Mouse (Mus musculus) forebrain, embryonic 13.5 days (tissue): Measurements from ENCODE around the gene Trim11. TPM values are rescaled to one million over a fixed set of nuclear protein-coding genes. Genes with fewer than 3 reads are reported as not detected.

Experiments
- ATAC-seq: fragments of 200-750 bp; cut with Nextera tagmentation; 2 replicates; pipeline ENCODE4 v1.8.0; 2017
- H3K27ac ChIP-seq: fragments of 300-500 bp; sonication (generic); 2 replicates; pipeline ENCODE4 v1.5.1; 2015; ENCODE audit warnings: inconsistent platforms, mild to moderate bottlenecking, moderate library complexity
- H3K27me3 ChIP-seq: fragments of 300-500 bp; sonication (generic); 2 replicates; pipeline ENCODE4 v1.6.1; 2015; ENCODE audit warnings: mild to moderate bottlenecking, inconsistent platforms
- H3K36me3 ChIP-seq: fragments of 300-500 bp; sonication (generic); 2 replicates; pipeline ENCODE4 v1.6.1; 2015; ENCODE audit warnings: mild to moderate bottlenecking, inconsistent platforms; ENCODE audit not compliant: poor library complexity, severe bottlenecking
- H3K4me1 ChIP-seq: fragments of 300-500 bp; sonication (generic); 2 replicates; pipeline ENCODE4 v1.6.1; 2015; ENCODE audit warnings: inconsistent platforms
- H3K4me2 ChIP-seq: fragments of 300-500 bp; sonication (generic); 2 replicates; pipeline ENCODE4 v1.6.1; 2015; ENCODE audit warnings: inconsistent platforms, mild to moderate bottlenecking, moderate library complexity
- H3K4me3 ChIP-seq: fragments of 300-500 bp; sonication (generic); 2 replicates; pipeline ENCODE4 v1.5.1; 2015; ENCODE audit warnings: mild to moderate bottlenecking, inconsistent platforms
- H3K9ac ChIP-seq: fragments of 300-500 bp; sonication (generic); 2 replicates; pipeline ENCODE4 v1.6.1; 2015; ENCODE audit warnings: mild to moderate bottlenecking, inconsistent platforms
- H3K9me3 ChIP-seq: fragments of 300-500 bp; sonication (generic); replicated peaks from 2 replicates; pipeline ENCODE4 v1.6.1; 2016; ENCODE audit warnings: inconsistent platforms
- WGBS: fragments of 180-500 bp; shearing (Covaris S2); methylation state at CpG from one replicate; pipeline ENCODE4 v1.1.7; 2015; 5-methylcytosine and 5-hydroxymethylcytosine counted together
- polyA plus RNA-seq: library from polyadenylated mRNA; unstranded; fragments of >200 nt; fragmentation: Nextera tagmentation; extraction: Ambion mirVana; gene quantifications from 2 replicates; pipeline ENCODE4 v1.2.1, GENCODE M21; 2015

The Trim11 gene
- 19.4 and 22.9 TPM in 2 replicates for polyA plus RNA-seq

DNA sequence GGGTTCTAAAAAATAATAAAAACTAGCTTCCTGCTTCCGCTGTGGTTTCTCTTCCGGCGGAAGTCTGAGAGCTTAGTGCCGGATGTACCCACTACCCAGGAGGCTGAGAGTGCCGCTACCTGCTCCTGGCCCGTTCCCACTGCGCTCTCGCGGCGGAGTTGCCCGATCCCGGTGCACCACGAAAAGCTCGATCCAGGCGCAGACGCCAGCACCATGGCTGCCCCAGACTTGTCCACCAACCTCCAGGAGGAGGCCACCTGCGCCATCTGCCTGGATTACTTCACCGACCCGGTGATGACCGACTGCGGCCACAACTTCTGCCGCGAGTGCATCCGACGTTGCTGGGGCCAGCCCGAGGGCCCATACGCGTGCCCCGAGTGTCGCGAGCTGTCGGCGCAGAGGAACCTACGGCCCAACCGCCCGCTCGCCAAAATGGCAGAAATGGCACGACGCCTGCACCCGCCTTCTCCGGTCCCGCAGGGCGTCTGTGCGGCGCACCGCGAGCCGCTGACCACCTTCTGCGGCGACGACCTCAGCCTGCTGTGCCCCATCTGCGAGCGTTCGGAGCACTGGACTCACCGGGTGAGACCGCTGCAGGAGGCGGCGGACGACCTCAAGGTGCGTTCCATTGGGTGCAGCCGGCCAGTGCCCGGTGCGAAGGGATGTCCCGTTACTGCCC is at the start of gene Trim11:
Trim11 (plus strand) TSS at position 67 of the 679 bp plus-strand sequence.
- Histone ChIP-seq H3K9me3 (no peaks in the 10 kb centered on the region), H3K9ac (peak within 1 kb of the TSS; percentile 90), H3K4me1 (peaks cover 53% of the 10 kb centered on the region), H3K27me3 (no peaks in the 10 kb centered on the region), H3K27ac (peak within 1 kb of the TSS; percentile 75), H3K36me3 (peaks cover 21% of the 10 kb centered on the region), H3K4me2 (peak within 1 kb of the TSS; percentile 100), H3K4me3 (peak within 1 kb of the TSS; percentile 97)
- WGBS, result under 1% methylated on average over 63 of the region's 64 CpGs
- ATAC-seq, result peak; percentile 84

GRCm38 (mm10) chr11:58929055-58929454 is 48.8 kb upstream of the Trim11 start:
- 89% methylated on average over 4 of the region's 4 CpGs for WGBS
- peak; percentile 19; the same call in 1 of the 2 replicates for ATAC-seq
- no peak overlapping the region for H3K9ac ChIP-seq
- H3K36me3 ChIP-seq, result peaks cover 36% of the 10 kb centered on the region
- H3K4me1 ChIP-seq, result 0 out of 2 replicates have a peak, but pooled peaks cover 4% of the 10 kb centered on the region
- no peak overlapping the region for H3K4me2 ChIP-seq
- no peak overlapping the region for H3K27ac ChIP-seq
- H3K4me3 ChIP-seq, result no peak overlapping the region
- no peaks in the 10 kb centered on the region for H3K27me3 ChIP-seq
- no peaks in the 10 kb centered on the region for H3K9me3 ChIP-seq

GRCm38 (mm10) chr11:58929641-58930040 is 48.3 kb upstream of the Trim11 start:
- H3K9ac ChIP-seq, result no peak overlapping the region
- no peak overlapping the region for H3K27ac ChIP-seq
- no peaks in the 10 kb centered on the region for H3K27me3 ChIP-seq
- no peak for ATAC-seq
- no peak overlapping the region for H3K4me2 ChIP-seq
- WGBS, result 55% methylated on average over 3 of the region's 3 CpGs
- peaks cover 42% of the 10 kb centered on the region for H3K36me3 ChIP-seq
- H3K4me1 ChIP-seq, result 0 out of 2 replicates have a peak, but pooled peaks cover 4% of the 10 kb centered on the region
- no peaks in the 10 kb centered on the region for H3K9me3 ChIP-seq
- H3K4me3 ChIP-seq, result no peak overlapping the region

DNA sequence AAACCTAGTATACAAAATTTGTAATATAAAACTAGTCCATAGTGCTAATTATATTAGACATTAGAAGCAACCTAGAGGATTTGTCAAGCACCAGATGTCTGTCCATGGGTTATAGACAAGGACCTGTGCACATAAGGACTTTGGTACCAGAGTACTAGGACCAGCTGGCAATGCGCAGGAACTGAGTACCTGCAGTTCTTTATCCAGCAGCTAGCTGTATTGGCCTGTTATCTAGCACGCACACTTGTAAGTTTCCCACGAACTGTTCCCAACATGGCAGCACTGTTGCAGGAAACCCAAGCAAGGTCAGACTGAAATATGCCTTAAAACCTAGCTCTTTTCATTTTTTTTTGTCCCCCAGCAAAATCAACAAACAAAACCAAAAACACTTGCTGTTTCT is 47.6 kb upstream of the Trim11 start:
- Histone ChIP-seq H3K4me2 (no peak overlapping the region), H3K4me1 (0 out of 2 replicates have a peak, but pooled peaks cover 4% of the 10 kb centered on the region), H3K36me3 (peaks cover 47% of the 10 kb centered on the region), H3K9ac (no peak overlapping the region), H3K9me3 (no peaks in the 10 kb centered on the region), H3K27ac (no peak overlapping the region), H3K4me3 (no peak overlapping the region), H3K27me3 (no peaks in the 10 kb centered on the region)
- no peak for ATAC-seq
- WGBS, result 94% methylated on average over 3 of the region's 3 CpGs

GRCm38 (mm10) chr11:58931576-58931975 is 46.3 kb upstream of the Trim11 start:
- H3K4me2 ChIP-seq, result no peak overlapping the region
- no peak for ATAC-seq
- no peak overlapping the region for H3K4me3 ChIP-seq
- no peak overlapping the region for H3K27ac ChIP-seq
- WGBS, result 78% methylated on average over 4 of the region's 4 CpGs
- no peaks in the 10 kb centered on the region for H3K9me3 ChIP-seq
- H3K4me1 ChIP-seq, result peaks cover 14% of the 10 kb centered on the region
- no peaks in the 10 kb centered on the region for H3K27me3 ChIP-seq
- no peak overlapping the region for H3K9ac ChIP-seq
- H3K36me3 ChIP-seq, result peaks cover 59% of the 10 kb centered on the region

GRCm38 (mm10) chr11:58937909-58938308 is 40.0 kb upstream of the Trim11 start:
- H3K27me3 ChIP-seq, result no peaks in the 10 kb centered on the region
- H3K4me3 ChIP-seq, result peak overlapping the region; percentile 98
- peak overlapping the region; percentile 97 for H3K27ac ChIP-seq
- peaks cover 29% of the 10 kb centered on the region for H3K4me1 ChIP-seq
- H3K4me2 ChIP-seq, result peak overlapping the region; percentile 81
- WGBS, result under 1% methylated on average over 13 of the region's 13 CpGs
- H3K9me3 ChIP-seq, result no peaks in the 10 kb centered on the region
- H3K9ac ChIP-seq, result peak overlapping the region; percentile 100
- no peak for ATAC-seq
- H3K36me3 ChIP-seq, result peaks cover 41% of the 10 kb centered on the region

DNA sequence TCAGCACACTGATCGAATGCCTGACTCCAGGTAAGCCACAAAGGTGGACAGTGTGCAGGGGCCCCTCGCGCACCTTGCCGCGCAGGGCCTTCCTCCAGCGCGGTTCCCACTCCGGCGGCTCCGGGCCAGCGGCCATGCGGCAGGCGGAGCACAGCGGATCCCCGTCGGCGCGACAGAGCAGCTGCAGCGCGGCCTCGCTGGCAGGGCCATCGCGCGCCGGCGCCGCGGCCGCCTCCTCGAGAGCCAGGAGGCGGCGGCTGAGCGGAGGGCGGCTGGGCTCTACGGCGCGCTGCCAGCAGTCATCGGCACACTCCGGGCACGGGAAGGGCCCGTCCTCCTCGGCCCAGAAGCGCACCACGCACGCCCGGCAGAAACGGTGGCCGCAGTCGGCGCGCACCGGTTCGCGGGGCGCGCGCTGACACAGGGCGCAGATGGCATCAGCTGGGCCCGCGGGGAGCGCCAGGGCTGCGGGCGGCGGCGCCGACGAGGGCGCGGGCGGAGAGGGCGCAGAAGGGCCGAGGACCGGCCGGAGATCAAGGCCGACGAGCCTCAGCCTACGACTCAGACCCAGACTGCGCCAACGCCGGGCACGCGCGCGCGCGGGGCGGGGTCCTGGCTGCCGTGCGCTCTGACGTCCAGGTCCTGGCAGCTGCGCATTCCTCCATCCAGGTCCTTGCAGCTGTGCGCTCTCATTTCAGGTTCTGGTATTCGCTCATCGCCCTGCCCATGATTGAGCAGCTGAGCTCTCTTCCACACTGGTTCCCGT is 39.4 kb upstream of the Trim11 start, which contains the start of gene Rnf187:
Rnf187 (minus strand) TSS at position 595 of the 766 bp plus-strand sequence.
- peak within 1 kb of the TSS; percentile 81 for H3K4me2 ChIP-seq
- H3K27me3 ChIP-seq, result no peaks in the 10 kb centered on the region
- WGBS, result under 1% methylated on average over 70 of the region's 95 CpGs
- peak within 1 kb of the TSS; percentile 100 for H3K9ac ChIP-seq
- H3K4me3 ChIP-seq, result peak within 1 kb of the TSS; percentile 98
- no peaks in the 10 kb centered on the region for H3K9me3 ChIP-seq
- peaks cover 29% of the 10 kb centered on the region for H3K4me1 ChIP-seq
- peaks cover 35% of the 10 kb centered on the region for H3K36me3 ChIP-seq
- ATAC-seq, result peak; percentile 98
- H3K27ac ChIP-seq, result peak within 1 kb of the TSS; percentile 97

- Histone ChIP-seq H3K4me3 (peak overlapping the region; percentile 98), H3K36me3 (peaks cover 30% of the 10 kb centered on the region), H3K27ac (peak overlapping the region; percentile 97), H3K9me3 (no peaks in the 10 kb centered on the region), H3K4me1 (peaks cover 29% of the 10 kb centered on the region), H3K27me3 (no peaks in the 10 kb centered on the region), H3K4me2 (peak overlapping the region; percentile 81), H3K9ac (peak overlapping the region; percentile 100)
- WGBS, result 20% methylated on average over 6 of the region's 6 CpGs
- no peak for ATAC-seq
Observed at GRCm38 (mm10) chr11:58939088-58939439, 38.8 kb upstream of the Trim11 start.

GRCm38 (mm10) chr11:58944136-58944535 is 33.8 kb upstream of the Trim11 start:
- peaks cover 12% of the 10 kb centered on the region for H3K4me1 ChIP-seq
- H3K9me3 ChIP-seq, result no peaks in the 10 kb centered on the region
- no peak overlapping the region for H3K4me3 ChIP-seq
- 82% methylated on average over 5 of the region's 5 CpGs for WGBS
- no peak overlapping the region for H3K9ac ChIP-seq
- no peaks in the 10 kb centered on the region for H3K27me3 ChIP-seq
- no peaks in the 10 kb centered on the region for H3K36me3 ChIP-seq
- no peak overlapping the region for H3K27ac ChIP-seq
- H3K4me2 ChIP-seq, result no peak overlapping the region
- no peak for ATAC-seq

DNA sequence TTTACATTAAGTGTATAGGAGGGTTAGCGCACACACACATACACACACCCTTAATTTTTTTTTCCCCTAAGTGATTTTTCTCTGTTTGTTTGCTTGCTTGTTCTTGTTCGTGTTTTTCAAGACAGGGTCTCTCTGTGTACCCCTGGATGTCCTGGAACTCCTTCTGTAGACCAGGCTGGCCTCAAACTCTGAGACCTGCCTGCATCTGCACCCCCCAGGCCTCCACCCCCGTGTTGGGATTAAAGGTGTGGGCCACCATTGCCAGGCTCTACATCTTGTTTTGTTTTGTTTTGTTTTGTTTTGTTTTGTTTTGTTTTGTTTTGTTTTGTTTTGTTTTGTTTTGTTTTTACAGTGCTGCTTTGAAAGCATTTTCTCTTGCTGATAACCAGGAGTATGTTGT is 30.6 kb upstream of the Trim11 start:
- Histone ChIP-seq H3K36me3 (no peaks in the 10 kb centered on the region), H3K4me3 (peak overlapping the region; percentile 70; the same call in 1 of the 2 replicates), H3K27me3 (no peaks in the 10 kb centered on the region), H3K9ac (peak overlapping the region; percentile 73), H3K4me2 (peak overlapping the region; percentile 70), H3K4me1 (peaks cover 31% of the 10 kb centered on the region), H3K9me3 (no peaks in the 10 kb centered on the region), H3K27ac (peak overlapping the region; percentile 100)
- WGBS, result 83% methylated on average over 3 of the region's 3 CpGs
- ATAC-seq, result no peak

DNA sequence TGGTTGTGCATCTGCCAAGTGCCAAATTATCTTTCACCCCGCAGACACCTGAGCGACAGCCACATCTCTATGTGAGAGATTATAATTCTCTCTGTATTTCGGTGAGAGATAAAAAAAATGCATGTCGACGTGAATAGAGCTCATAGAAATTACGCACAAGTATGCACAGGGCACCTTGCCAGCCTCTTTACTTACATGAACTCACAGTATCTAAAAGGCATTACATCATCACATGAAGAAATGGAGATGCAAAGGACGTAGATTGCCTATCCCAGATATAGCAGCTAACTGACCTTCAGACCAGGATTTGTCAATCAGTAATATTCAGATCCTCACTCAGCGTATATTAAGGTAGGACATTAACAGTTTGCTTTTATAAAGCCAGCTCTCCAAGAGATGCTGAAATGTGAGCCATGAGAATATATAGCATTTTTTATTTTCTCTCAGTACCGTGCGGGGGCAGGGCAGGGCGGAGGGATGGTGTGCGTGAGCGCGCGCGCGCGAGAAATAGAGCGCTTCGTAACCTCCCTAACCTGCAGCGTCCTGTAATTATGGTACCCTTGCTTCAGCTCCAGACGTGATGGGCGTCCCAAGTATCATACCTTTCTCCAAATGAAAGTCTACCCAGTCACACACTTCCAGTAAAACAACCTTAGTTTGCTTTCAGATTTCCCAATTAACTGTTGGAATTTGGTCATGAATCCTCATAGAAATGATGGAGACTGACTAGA is 29.9 kb upstream of the Trim11 start:
- H3K4me1 ChIP-seq, result peaks cover 34% of the 10 kb centered on the region
- peak overlapping the region; percentile 70 for H3K4me2 ChIP-seq
- peak overlapping the region; percentile 73 for H3K9ac ChIP-seq
- H3K36me3 ChIP-seq, result no peaks in the 10 kb centered on the region
- H3K9me3 ChIP-seq, result no peaks in the 10 kb centered on the region
- H3K27me3 ChIP-seq, result no peaks in the 10 kb centered on the region
- peak overlapping the region; percentile 100 for H3K27ac ChIP-seq
- peak overlapping the region; percentile 70 for H3K4me3 ChIP-seq
- peak; percentile 67 for ATAC-seq
- WGBS, result 9% methylated on average over 23 of the region's 23 CpGs
